Mouse (Mus musculus) layer of hippocampus, postnatal 14 days (tissue): ENCODE measurements around the gene Pard3b. TPM values are rescaled to one million over a fixed set of nuclear protein-coding genes. Genes with fewer than 3 reads are reported as not detected.

Source experiments
- DNase-seq, 2 experiments: peaks; one replicate each; pipeline ENCODE4 v3.0.0; 2021 to 2022; ENCODE audit warnings: low spot score in 2 of 2, mixed read lengths in 1 of 2
- total RNA-seq, 2 experiments: library from RNA; stranded (reverse); gene quantifications; 2 replicates each; pipeline ENCODE4 v1.2.3; 2021

Pard3b gene
- total RNA-seq, 2 experiments from 2014 or later, result 5.5 to 8.2 TPM

DNA sequence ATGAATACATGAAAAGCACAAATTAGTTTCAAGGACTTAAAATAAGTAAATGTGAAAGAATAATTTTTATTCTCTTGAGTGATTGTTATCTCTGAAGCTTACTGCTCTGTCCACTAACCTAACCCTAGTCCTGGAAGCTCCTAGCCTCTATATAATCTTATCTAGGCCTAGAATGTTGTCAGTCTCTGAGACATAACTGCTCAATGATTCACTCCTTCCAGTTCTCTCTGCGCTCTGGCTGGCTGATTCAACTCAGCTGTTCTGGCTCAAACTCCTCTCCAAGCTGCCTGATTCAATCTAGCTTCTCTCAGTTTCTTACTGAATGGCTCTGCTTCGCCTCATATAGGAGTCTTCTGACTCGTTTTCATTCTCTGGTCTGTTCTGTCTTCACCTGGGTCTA, 798.9 kb downstream of the Pard3b start:
- DNase-seq, result no peak

DNA sequence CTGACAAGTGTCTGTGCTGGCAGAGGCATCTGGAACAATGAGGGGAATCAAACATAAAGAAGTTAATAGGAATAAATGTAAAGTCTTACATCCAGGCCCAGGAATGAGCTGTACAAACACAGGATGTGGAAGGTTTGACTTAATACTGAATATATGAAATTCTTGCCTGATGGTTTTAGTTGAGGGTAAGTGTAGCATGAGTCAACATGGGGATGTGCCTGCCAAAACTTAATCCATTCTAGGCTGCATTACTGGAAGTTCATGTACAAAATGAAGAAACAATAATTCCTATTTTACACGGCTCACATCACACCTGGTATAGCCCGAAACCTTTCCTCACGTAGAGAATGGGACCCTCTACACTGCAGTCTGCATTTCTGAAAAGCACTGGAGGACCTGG, 805.8 kb downstream of the Pard3b start:
- no peak for DNase-seq

DNA sequence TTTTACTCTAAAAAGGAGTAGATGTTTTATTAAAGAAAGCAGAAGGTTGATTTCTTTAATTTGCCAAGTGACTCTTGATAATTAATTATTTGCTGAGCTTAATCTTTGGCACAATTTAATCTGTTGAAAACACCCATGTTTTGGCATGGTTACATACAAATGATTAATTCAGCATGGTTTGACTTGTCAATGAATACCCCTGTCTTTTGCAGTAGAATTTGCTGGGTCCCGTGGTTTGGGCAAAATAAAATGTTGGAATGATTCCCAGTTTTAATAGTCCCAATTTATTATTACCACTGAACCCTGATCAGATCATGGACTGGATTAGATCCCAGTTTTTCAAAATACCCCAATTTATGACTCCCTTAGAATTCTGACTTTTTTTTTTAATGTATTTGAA, 808.2 kb downstream of the Pard3b start:
- DNase-seq, result peak in 1 of 2 experiments; percentile 37

GRCm38 (mm10) chr1:62449193-62449875, 810.7 kb downstream of the Pard3b start:
- peak in 1 of 2 experiments; percentile 20 for DNase-seq

DNA sequence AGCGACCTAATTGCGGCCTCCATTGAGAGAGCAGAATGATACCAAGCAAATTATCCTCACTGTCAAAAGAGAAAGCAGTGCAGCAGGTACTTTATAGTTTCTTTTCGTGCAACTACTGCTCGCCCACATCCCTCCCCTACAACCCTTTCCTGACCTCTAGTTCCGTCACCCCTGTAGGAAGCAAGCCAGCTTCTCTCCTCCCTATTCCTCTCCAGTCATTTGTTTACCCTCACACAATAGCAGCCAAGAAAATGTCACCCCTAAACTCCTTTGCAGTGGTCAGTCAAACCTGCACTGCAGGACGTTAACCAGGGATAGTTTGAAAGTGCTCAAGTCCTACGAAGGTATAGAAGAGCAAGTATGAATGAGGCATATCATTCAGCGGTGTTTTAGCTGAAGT, 826.9 kb downstream of the Pard3b start:
- DNase-seq, result no peak

DNA sequence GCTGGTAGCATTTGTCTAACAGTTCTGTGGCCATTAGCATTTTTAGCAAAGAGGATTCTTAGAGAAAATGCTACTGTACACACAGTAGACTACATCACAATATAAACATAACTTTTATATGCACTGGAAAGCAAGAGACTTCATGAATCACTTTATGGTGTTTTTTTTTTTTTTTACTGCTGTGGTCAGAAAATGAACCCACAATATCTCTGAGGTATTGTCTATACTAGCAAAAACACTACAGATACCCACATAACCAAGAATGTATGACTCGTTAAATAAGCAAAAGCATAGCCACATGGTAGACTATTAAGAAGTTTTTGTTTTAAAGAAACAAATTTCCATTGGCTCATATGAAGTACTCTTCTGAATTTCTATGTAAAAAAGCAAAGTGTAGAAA, 827.9 kb downstream of the Pard3b start:
- DNase-seq, result no peak

- DNase-seq, result no peak
Observed at GRCm38 (mm10) chr1:62483059-62483458, 844.4 kb downstream of the Pard3b start.

GRCm38 (mm10) chr1:62488871-62489270, 850.2 kb downstream of the Pard3b start:
- DNase-seq, result no peak

DNA sequence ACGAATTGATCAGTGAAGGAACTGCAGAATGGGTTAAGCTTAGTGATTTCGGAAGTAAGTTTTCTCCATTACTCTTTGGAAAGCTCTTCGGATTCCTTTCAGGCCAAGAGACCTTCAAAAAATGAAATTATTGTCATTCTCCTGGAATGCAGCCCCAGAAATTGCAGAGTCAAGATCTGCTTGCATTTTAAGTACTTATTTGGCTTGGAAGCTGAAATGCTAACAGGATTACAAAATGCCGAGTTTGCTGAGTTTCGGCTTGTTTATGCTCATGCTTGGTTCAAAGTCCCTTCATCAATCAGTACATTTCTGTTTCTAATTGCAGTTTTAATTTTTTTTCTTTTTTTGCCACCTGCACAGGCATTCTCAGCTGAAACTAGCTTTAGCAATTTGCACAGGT, 860.5 kb downstream of the Pard3b start:
- no peak for DNase-seq

DNA sequence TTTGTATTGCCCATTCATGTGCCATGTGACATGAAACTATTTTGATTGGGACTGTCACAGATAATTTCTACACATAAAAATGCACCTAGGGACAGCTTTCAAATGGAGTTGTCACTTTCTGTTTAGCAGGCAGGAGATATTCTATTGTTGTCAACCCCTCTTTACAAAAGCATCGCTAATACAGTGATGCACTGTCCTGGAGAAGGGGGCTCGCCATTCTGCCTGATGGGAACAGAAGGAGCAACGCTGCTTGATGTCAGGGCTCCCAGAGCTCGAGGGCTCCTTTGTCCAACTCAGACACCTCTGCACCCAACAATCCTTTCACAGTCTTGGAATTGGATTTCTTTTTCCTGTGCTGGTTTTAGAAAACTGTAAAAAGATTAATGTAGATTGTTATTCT, 871.9 kb downstream of the Pard3b start:
- no peak for DNase-seq

- no peak for DNase-seq
Observed at GRCm38 (mm10) chr1:62511681-62512080, 873.1 kb downstream of the Pard3b start.

GRCm38 (mm10) chr1:62518621-62519213, 880.1 kb downstream of the Pard3b start:
- DNase-seq, result no peak

- DNase-seq, result no peak
Observed at GRCm38 (mm10) chr1:62521368-62521767, 882.7 kb downstream of the Pard3b start.

DNA sequence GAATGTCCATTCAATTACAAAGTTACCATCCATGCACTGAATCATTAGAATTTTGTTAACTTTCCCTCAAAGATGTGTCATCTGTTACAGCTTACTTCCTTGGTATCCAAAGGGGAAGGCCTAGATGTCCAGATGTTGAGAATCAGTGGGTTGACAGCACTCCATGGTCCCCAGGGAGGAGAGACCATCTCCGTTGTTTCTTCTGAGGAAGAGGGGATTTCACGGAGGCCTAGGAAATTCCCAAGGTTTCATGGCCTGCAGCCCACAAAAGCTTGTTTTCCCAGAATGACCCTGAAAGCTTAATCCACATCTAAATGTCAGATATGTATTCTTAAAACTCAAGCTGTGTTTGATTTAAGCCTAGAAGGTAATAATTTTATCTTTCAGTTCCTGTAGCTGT, 884.1 kb downstream of the Pard3b start:
- no peak for DNase-seq

- DNase-seq, result no peak
Observed at GRCm38 (mm10) chr1:62527788-62528187, 889.2 kb downstream of the Pard3b start.

DNA sequence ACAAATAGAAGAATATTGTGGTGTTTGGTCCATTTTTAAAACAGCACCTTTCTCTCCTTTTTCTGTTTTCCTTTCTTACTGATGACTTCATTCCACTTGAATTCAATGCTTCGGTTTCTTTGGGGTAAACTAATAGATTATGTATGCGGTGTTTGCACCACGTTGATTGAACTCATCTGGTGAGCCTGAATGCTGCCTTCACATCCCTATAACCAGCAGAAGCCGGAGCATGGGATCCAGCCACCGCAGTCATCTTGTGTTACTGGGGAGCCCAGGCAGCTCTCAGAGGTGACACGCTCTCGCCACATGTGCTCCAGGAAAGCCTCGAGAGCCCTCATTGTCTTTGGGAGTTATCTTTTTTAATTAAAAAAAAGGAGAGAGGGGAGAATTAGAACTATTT, 891.3 kb downstream of the Pard3b start:
- DNase-seq, result no peak

- no peak for DNase-seq
Observed at GRCm38 (mm10) chr1:62532426-62533126, 894.0 kb downstream of the Pard3b start.

DNA sequence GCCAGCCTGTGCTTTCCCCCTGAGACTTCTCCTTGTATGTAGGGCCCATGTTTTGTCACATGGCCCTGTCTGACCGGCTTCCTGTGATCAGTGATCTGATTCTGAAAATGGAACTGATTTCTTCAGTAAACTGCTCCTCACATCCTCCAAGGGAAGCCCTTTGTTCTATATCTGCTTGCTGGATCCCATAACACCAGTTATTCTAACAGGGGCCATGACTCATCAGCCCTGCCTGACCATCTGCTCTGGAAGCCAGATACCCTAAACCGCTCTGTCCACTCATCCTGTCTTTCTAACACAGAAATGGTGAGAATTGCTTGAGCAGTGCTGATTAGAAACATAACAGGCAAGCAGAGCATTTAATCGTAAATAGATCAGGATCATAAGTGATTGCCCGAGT, 910.3 kb downstream of the Pard3b start:
- DNase-seq, result no peak

DNA sequence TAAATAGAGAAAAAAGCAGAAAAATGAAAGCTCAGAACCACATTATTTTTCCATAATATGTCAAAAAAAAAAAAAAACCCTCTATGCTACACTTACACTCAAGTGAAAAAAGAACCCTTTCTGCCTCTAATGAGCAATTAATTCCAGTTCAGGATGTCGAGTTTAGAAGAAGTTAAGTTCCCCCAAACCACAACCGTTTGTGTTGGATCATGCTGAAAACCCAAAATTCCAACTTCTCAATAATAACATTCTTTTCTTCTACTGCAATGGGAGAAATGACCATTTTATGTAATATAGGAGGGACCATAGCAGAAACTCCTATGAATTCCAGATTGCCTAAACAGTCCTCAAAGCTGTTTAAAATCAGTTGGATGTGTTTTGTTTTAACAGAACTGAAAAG, 911.9 kb downstream of the Pard3b start:
- no peak for DNase-seq

- no peak for DNase-seq
Observed at GRCm38 (mm10) chr1:62551516-62551915, 912.9 kb downstream of the Pard3b start.

DNA sequence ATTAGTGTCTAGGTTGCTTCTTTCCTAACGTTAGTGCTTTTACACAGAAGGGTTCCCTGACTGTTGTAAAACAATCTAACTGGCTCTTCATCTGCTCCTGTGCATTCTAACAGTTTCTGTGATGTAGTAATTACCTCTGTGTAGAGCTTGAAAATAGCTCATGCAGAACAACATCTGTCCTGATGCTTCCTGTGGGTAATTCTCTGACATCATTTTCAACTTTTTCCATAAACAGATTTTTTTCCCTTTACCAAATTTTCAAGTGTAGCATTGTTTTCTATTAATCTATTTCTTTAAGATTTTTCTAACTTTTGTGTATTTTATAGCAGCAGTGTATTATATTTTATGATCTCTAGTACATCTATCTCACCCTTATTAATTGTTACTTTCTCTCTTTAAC, 917.2 kb downstream of the Pard3b start:
- no peak for DNase-seq

GRCm38 (mm10) chr1:62562987-62563386, 924.4 kb downstream of the Pard3b start:
- no peak for DNase-seq
